Mouse (Mus musculus): ENCODE measurements around the gene Ssx2ip. TPM values are rescaled to one million over a fixed set of nuclear protein-coding genes. Genes with fewer than 3 reads are reported as not detected.

Ssx2ip gene
- polyA plus RNA-seq, 2 experiments from 2014 or later, result 0.56 to 1.5 TPM

- ATAC-seq, result no peak
Observed at GRCm38 (mm10) chr3:146440011-146440410, 35.6 kb downstream of the Ssx2ip start.

GRCm38 (mm10) chr3:146440422-146440821 lies 36.0 kb downstream of the Ssx2ip start:
- no peak for ATAC-seq

- ATAC-seq, result no peak
Observed at GRCm38 (mm10) chr3:146442484-146442883, 38.0 kb downstream of the Ssx2ip start.

GRCm38 (mm10) chr3:146442936-146443335 lies 38.5 kb downstream of the Ssx2ip start:
- ATAC-seq, result no peak

- no peak for ATAC-seq
Observed at GRCm38 (mm10) chr3:146443380-146443779, 38.9 kb downstream of the Ssx2ip start.

- ATAC-seq, result no peak
Observed at GRCm38 (mm10) chr3:146444880-146445279, 40.4 kb downstream of the Ssx2ip start.

GRCm38 (mm10) chr3:146447156-146447555 lies 42.7 kb downstream of the Ssx2ip start:
- ATAC-seq, result no peak

- no peak for ATAC-seq
Observed at GRCm38 (mm10) chr3:146447598-146447997, 43.2 kb downstream of the Ssx2ip start.

- no peak for ATAC-seq
Observed at GRCm38 (mm10) chr3:146448372-146448771, 43.9 kb downstream of the Ssx2ip start.

GRCm38 (mm10) chr3:146448969-146449368 lies 44.5 kb downstream of the Ssx2ip start:
- ATAC-seq, result no peak

GRCm38 (mm10) chr3:146449745-146450250 lies 45.4 kb downstream of the Ssx2ip start, which contains the start of gene Ctbs:
Gene Ctbs (plus strand): TSS chr3:146449795.
- ATAC-seq, result no peak

- peak; percentile 99 for ATAC-seq
Observed at GRCm38 (mm10) chr3:146450371-146450841, 46.0 kb downstream of the Ssx2ip start.

- ATAC-seq, result no peak
Observed at GRCm38 (mm10) chr3:146451375-146451774, 46.9 kb downstream of the Ssx2ip start.

- no peak for ATAC-seq
Observed at GRCm38 (mm10) chr3:146462939-146463338, 58.5 kb downstream of the Ssx2ip start.

GRCm38 (mm10) chr3:146469226-146469625 lies 64.8 kb downstream of the Ssx2ip start:
- ATAC-seq, result no peak

GRCm38 (mm10) chr3:146472657-146473056 lies 68.2 kb downstream of the Ssx2ip start:
- no peak for ATAC-seq

- no peak for ATAC-seq
Observed at GRCm38 (mm10) chr3:146473741-146474140, 69.3 kb downstream of the Ssx2ip start.

- no peak for ATAC-seq
Observed at GRCm38 (mm10) chr3:146474428-146474827, 70.0 kb downstream of the Ssx2ip start.

GRCm38 (mm10) chr3:146482044-146482443 lies 77.6 kb downstream of the Ssx2ip start:
- no peak for ATAC-seq

GRCm38 (mm10) chr3:146486464-146486863 lies 82.0 kb downstream of the Ssx2ip start:
- ATAC-seq, result no peak

Other genes starting within 250 kb of the Ssx2ip start
- gene Lpar3, start 183.7 kb upstream of the Ssx2ip start, polyA plus RNA-seq (2017; shearing (Covaris generic)), result not detected
- gene Ctbs, start 45.2 kb downstream of the Ssx2ip start, polyA plus RNA-seq (2017; shearing (Covaris generic)), result 10 to 100 TPM in 1 of 2 experiments, 1 to 10 TPM in 1; 6.3 to 10.3 TPM
- gene Spata1, start 95.1 kb downstream of the Ssx2ip start, polyA plus RNA-seq (2017; shearing (Covaris generic)), result 1 to 10 TPM; 7.8 to 8.1 TPM
- gene Gng5, start 95.2 kb downstream of the Ssx2ip start, polyA plus RNA-seq (2017; shearing (Covaris generic)), result 100 to 1,000 TPM; 331 to 371 TPM
- 10 to 100 TPM; 43.8 to 44.1 TPM for gene Rpf1, start 116.8 kb downstream of the Ssx2ip start, polyA plus RNA-seq (2017; shearing (Covaris generic))
- gene Uox, start 165.8 kb downstream of the Ssx2ip start, polyA plus RNA-seq (2017; shearing (Covaris generic)), result not detected
- gene Dnase2b, start 211.0 kb downstream of the Ssx2ip start, polyA plus RNA-seq (2017; shearing (Covaris generic)), result not detected
- gene 4930503B20Rik, start 246.7 kb downstream of the Ssx2ip start, polyA plus RNA-seq (2017; shearing (Covaris generic)), result not detected